Mouse (Mus musculus) layer of hippocampus, postnatal 10 days (tissue): ENCODE measurements around the gene Guca2a. TPM values are rescaled to one million over a fixed set of nuclear protein-coding genes. Genes with fewer than 3 reads are reported as not detected.

ENCODE experiments used
- total RNA-seq, 2 experiments: library from RNA; stranded (reverse); gene quantifications; 2 replicates each; pipeline ENCODE4 v1.2.3; 2021

Guca2a gene
- total RNA-seq, 2 experiments from 2014 or later, result not detected

Other genes with a start within 250 kb of the Guca2a start
- 10 to 100 TPM; 21.5 to 24.1 TPM for gene Ccdc30, start 222.2 kb upstream of the Guca2a start, total RNA-seq
- 1 to 10 TPM; 6.1 to 6.2 TPM for gene Ppcs, start 215.3 kb upstream of the Guca2a start, total RNA-seq
- gene Zmynd12, start 214.9 kb upstream of the Guca2a start, total RNA-seq, result not detected
- 10 to 100 TPM; 25.4 to 29.5 TPM for gene Rimkla, start 145.1 kb upstream of the Guca2a start, total RNA-seq
- gene Foxj3, start 100.7 kb upstream of the Guca2a start, total RNA-seq, result 10 to 100 TPM; 62.6 to 63.9 TPM
- gene Frg2f1, start 98.2 kb upstream of the Guca2a start, total RNA-seq, result 10 to 100 TPM; 28.1 to 28.8 TPM
- gene Guca2b, start 21.2 kb downstream of the Guca2a start, total RNA-seq, result not detected
- gene Hivep3, start 96.1 kb downstream of the Guca2a start, total RNA-seq, result 10 to 100 TPM; 50.6 to 55.3 TPM